Mouse (Mus musculus): ENCODE measurements around the gene 4930579G24Rik. TPM values are rescaled to one million over a fixed set of nuclear protein-coding genes. Genes with fewer than 3 reads are reported as not detected.

Gene 4930579G24Rik
- polyA plus RNA-seq, 1 experiment from 2014 or later = 11.1 TPM

- ATAC-seq (ENCODE audit: low FRiP score, low TSS enrichment) = no peak
- peak overlapping the region; percentile 89 for H3K9ac ChIP-seq (ENCODE audit: low read length)
Observed at GRCm38 (mm10) chr3:79591793-79592471, 36.9 kb upstream of the 4930579G24Rik start.

GRCm38 (mm10) chr3:79595468-79595867 is 33.4 kb upstream of the 4930579G24Rik start:
- Histone ChIP-seq H3K4me1 (replicated peaks; ENCODE audit: control insufficient read depth, insufficient read depth) (no peaks in the 10 kb centered on the region), H3K27ac (replicated peaks) (no peak overlapping the region), H3K9me3 (ENCODE audit: control insufficient read depth, low read length) (no peaks in the 10 kb centered on the region), H3K27me3 (ENCODE audit: control insufficient read depth, insufficient read depth, low read length) (no peaks in the 10 kb centered on the region), H3K36me3 (ENCODE audit: control insufficient read depth, insufficient read depth, low read length) (peaks cover 17% of the 10 kb centered on the region; the same call in 1 of the 2 replicates), H3K4me2 (replicated peaks; ENCODE audit: low read depth) (no peak overlapping the region), H3K9ac (ENCODE audit: low read length) (no peak overlapping the region), H3K4me3 (ENCODE audit: low read depth, low read length) (no peak overlapping the region)
- TF ChIP-seq EP300 (optimal IDR thresholded peaks at IDR 0.05) (no peak), CTCF (IDR thresholded peaks at IDR 0.05; ENCODE audit: low read depth) (no peak)
- ATAC-seq (ENCODE audit: low FRiP score, low TSS enrichment) (no peak), DNase-seq (ENCODE audit: low spot score) (no peak)
- WGBS = 91% methylated on average over 7 of the region's 7 CpGs

More at GRCm38 (mm10) chr3:79591793-79592471, 36.9 kb upstream of the 4930579G24Rik start:
- no peak for DNase-seq (ENCODE audit: low spot score)
- H3K4me2 ChIP-seq (replicated peaks; ENCODE audit: low read depth) = peak overlapping the region; percentile 81
- peak overlapping the region; percentile 87 for H3K27ac ChIP-seq (replicated peaks)
- H3K27me3 ChIP-seq (ENCODE audit: control insufficient read depth, insufficient read depth, low read length) = no peaks in the 10 kb centered on the region
- peak overlapping the region; percentile 89 for H3K4me3 ChIP-seq (ENCODE audit: low read depth, low read length)
- no peaks in the 10 kb centered on the region for H3K4me1 ChIP-seq (replicated peaks; ENCODE audit: control insufficient read depth, insufficient read depth)
- H3K9me3 ChIP-seq (ENCODE audit: control insufficient read depth, low read length) = no peaks in the 10 kb centered on the region
- no peak for TF ChIP-seq CTCF (IDR thresholded peaks at IDR 0.05; ENCODE audit: low read depth)
- TF ChIP-seq EP300 (optimal IDR thresholded peaks at IDR 0.05) = no peak
- peaks cover 8% of the 10 kb centered on the region; the same call in 1 of the 2 replicates for H3K36me3 ChIP-seq (ENCODE audit: control insufficient read depth, insufficient read depth, low read length)
- WGBS = 2% methylated on average over 15 of the region's 15 CpGs

GRCm38 (mm10) chr3:79609886-79610285 is 19.0 kb upstream of the 4930579G24Rik start:
- WGBS = 82% methylated on average over 2 of the region's 2 CpGs
- Histone ChIP-seq H3K27me3 (ENCODE audit: control insufficient read depth, insufficient read depth, low read length) (no peaks in the 10 kb centered on the region), H3K36me3 (ENCODE audit: control insufficient read depth, insufficient read depth, low read length) (peaks cover 16% of the 10 kb centered on the region), H3K9ac (ENCODE audit: low read length) (no peak overlapping the region), H3K4me3 (ENCODE audit: low read depth, low read length) (no peak overlapping the region), H3K4me2 (replicated peaks; ENCODE audit: low read depth) (no peak overlapping the region), H3K9me3 (ENCODE audit: control insufficient read depth, low read length) (no peaks in the 10 kb centered on the region), H3K4me1 (replicated peaks; ENCODE audit: control insufficient read depth, insufficient read depth) (no peaks in the 10 kb centered on the region), H3K27ac (replicated peaks) (no peak overlapping the region)
- DNase-seq (ENCODE audit: low spot score) (no peak), ATAC-seq (ENCODE audit: low FRiP score, low TSS enrichment) (no peak)
- TF ChIP-seq EP300 (optimal IDR thresholded peaks at IDR 0.05) = no peak

GRCm38 (mm10) chr3:79627484-79628181 is 1.2 kb upstream of the 4930579G24Rik start:
- Histone ChIP-seq H3K4me2 (replicated peaks; ENCODE audit: low read depth) (peak overlapping the region; percentile 70), H3K9me3 (ENCODE audit: control insufficient read depth, low read length) (no peaks in the 10 kb centered on the region), H3K27ac (replicated peaks) (peak overlapping the region; percentile 93), H3K4me1 (replicated peaks; ENCODE audit: control insufficient read depth, insufficient read depth) (no peaks in the 10 kb centered on the region), H3K27me3 (ENCODE audit: control insufficient read depth, insufficient read depth, low read length) (no peaks in the 10 kb centered on the region), H3K36me3 (ENCODE audit: control insufficient read depth, insufficient read depth, low read length) (no peaks in the 10 kb centered on the region), H3K4me3 (ENCODE audit: low read depth, low read length) (peak overlapping the region; percentile 73), H3K9ac (ENCODE audit: low read length) (peak overlapping the region; percentile 61)
- 13% methylated on average over 10 of the region's 10 CpGs for WGBS
- no peak for DNase-seq (ENCODE audit: low spot score)
- ATAC-seq (ENCODE audit: low FRiP score, low TSS enrichment) = no peak
- TF ChIP-seq CTCF (IDR thresholded peaks at IDR 0.05; ENCODE audit: low read depth) (peak; percentile 59), EP300 (optimal IDR thresholded peaks at IDR 0.05) (no peak)

GRCm38 (mm10) chr3:79628182-79628560 is 708 bp upstream of the 4930579G24Rik start:
- Histone ChIP-seq H3K36me3 (ENCODE audit: control insufficient read depth, insufficient read depth, low read length) (no peaks in the 10 kb centered on the region; the same call in 1 of the 2 replicates), H3K27ac (replicated peaks) (peak overlapping the region; percentile 93), H3K4me2 (replicated peaks; ENCODE audit: low read depth) (peak overlapping the region; percentile 70), H3K4me3 (ENCODE audit: low read depth, low read length) (peak overlapping the region; percentile 73), H3K27me3 (ENCODE audit: control insufficient read depth, insufficient read depth, low read length) (no peaks in the 10 kb centered on the region), H3K9ac (ENCODE audit: low read length) (peak overlapping the region; percentile 61), H3K4me1 (replicated peaks; ENCODE audit: control insufficient read depth, insufficient read depth) (no peaks in the 10 kb centered on the region), H3K9me3 (ENCODE audit: control insufficient read depth, low read length) (no peaks in the 10 kb centered on the region)
- ATAC-seq (ENCODE audit: low FRiP score, low TSS enrichment) (no peak; the same call in 1 of the 2 replicates), DNase-seq (ENCODE audit: low spot score) (no peak)
- TF ChIP-seq CTCF (IDR thresholded peaks at IDR 0.05; ENCODE audit: low read depth) (no peak), EP300 (optimal IDR thresholded peaks at IDR 0.05) (no peak)
- WGBS = under 1% methylated on average over 9 of the region's 9 CpGs

GRCm38 (mm10) chr3:79629416-79629730 is 494 bp downstream of the 4930579G24Rik start, which contains the start of gene Etfdh:
Gene Etfdh, minus strand, starts transcription at chr3:79629500.
- ATAC-seq (ENCODE audit: low FRiP score, low TSS enrichment) (peak; percentile 27), DNase-seq (ENCODE audit: low spot score) (peak; percentile 61)
- peak within 1 kb of the TSS; percentile 71 for H3K9ac ChIP-seq (ENCODE audit: low read length)
- no peaks in the 10 kb centered on the region for H3K9me3 ChIP-seq (ENCODE audit: control insufficient read depth, low read length)
- H3K4me3 ChIP-seq (ENCODE audit: low read depth, low read length) = peak within 1 kb of the TSS; percentile 73
- H3K27ac ChIP-seq (replicated peaks) = peak within 1 kb of the TSS; percentile 93
- no peaks in the 10 kb centered on the region for H3K27me3 ChIP-seq (ENCODE audit: control insufficient read depth, insufficient read depth, low read length)
- no peak for TF ChIP-seq CTCF (IDR thresholded peaks at IDR 0.05; ENCODE audit: low read depth)
- TF ChIP-seq EP300 (optimal IDR thresholded peaks at IDR 0.05) = no peak
- H3K4me2 ChIP-seq (replicated peaks; ENCODE audit: low read depth) = peak within 1 kb of the TSS; percentile 76
- no peaks in the 10 kb centered on the region for H3K4me1 ChIP-seq (replicated peaks; ENCODE audit: control insufficient read depth, insufficient read depth)
- WGBS = 1% methylated on average over 11 of the region's 11 CpGs
- H3K36me3 ChIP-seq (ENCODE audit: control insufficient read depth, insufficient read depth, low read length) = peaks cover 3% of the 10 kb centered on the region; the same call in 1 of the 2 replicates

All from stomach, postnatal 0 days (tissue).